Mouse (Mus musculus): Measurements from ENCODE around the gene Ccdc146.
"Not testable (repeated sequence)": the region's sequence is repeated elsewhere in the genome, so short reads cannot be mapped to it uniquely, and the experiment has no call there.

Gene Ccdc146

DNA sequence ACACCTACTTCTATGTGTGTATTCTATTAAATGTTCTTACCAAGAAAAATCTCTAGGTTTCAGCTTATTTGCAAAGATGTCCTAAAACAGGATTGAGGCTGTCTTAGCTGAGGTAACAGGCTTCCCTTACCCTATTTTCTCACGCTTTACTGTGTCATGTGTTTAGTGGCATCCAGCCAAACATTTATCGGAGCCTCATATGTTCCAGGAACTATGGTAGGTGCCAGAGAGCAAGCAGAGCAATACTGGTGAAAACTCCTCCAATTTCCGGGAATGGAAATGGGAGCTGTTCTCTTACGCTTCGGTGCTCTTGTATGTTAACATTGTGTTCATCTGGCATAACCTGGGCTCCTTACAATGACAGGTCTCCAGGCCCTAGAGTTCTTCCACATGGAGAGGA lies 92.8 kb downstream of the Ccdc146 start:
- no peak for DNase-seq (ENCODE audit: low read depth, low spot score)

DNA sequence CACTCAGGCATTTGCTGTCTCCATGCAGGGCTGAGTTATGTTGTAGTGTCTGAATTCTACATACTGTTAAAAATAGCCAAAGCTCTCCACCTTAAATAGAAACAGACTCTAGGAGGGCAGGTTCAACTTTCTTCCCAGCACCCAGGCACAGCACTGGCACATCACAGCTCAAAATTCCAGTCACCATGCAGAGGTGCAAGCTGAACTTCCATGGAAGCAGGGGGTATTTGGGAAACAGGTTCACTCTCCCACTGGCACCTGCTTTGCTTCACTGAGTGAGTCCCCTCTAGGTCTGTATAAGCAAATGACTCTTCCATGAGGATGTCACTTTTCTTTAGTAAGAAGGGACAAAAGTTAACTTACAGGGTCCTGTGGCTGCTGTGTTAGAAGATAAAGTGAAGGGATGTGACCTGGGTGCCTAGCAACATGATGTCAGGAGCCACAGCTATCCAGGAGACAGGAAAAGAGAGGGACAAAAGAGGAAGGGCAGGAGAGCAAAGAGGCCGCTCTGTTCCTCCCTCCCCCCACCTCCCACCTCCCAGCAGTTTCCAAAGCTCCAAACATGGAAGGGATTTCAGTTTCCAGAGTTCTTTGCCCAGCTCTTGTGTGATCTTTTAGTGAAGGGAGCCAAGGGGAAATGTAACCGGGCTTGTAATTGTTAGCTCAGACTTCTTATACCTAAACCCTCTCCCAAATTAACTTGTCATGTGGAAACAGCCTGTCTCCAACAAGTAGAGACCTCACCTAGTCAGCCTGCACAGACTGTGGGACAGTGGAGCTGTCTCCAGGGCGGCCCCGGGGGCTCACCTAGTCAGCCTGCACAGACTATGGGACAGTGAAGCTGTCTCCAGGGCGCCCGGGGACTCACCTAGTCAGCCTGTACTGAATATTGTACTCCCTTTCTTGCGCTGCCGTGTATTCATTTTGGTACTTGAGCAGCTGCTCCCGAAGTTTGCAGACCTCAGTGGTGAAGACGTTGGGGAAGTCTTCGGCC lies 94.5 kb downstream of the Ccdc146 start:
- no peak for DNase-seq (ENCODE audit: low read depth, low spot score)

DNA sequence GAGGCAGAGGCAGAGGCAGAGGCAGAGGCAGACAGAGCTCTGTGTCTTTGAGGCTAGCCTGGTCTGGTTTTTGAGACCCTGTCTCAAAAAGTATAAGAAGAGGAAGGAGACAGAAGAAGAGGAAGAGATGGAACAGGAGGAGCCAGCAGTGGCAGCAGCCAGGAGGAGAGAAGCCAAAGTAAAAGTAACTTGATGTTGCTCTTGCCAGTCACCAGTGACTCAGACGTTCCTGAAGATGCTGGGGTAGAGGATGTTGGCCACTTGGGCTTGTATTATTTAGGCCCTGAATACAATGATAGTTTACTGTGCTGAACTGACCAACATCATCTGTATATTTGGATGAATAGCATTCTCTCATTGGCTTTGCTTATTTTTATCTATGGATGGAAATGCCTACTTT lies 95.9 kb downstream of the Ccdc146 start:
- DNase-seq (ENCODE audit: low read depth, low spot score), result no peak

DNA sequence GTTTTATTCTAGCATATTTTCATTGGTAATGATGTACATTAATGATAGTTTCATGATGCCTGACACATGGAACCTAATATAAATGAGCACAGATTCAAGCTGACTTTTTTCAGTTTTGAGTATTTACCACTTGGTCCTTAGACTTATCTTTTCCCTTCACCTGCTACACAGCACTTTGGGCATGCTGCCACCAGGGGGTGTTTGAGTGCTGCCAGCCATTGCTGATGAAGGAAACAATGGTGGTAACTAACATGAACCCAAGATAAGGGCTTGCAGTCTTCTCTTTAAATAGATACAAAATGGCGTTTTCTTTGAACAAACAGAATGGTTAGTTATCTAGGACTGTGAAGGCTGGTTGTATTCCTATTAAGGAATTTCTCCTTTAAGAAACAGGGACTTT lies 98.0 kb downstream of the Ccdc146 start:
- DNase-seq (ENCODE audit: low read depth, low spot score), result no peak

DNA sequence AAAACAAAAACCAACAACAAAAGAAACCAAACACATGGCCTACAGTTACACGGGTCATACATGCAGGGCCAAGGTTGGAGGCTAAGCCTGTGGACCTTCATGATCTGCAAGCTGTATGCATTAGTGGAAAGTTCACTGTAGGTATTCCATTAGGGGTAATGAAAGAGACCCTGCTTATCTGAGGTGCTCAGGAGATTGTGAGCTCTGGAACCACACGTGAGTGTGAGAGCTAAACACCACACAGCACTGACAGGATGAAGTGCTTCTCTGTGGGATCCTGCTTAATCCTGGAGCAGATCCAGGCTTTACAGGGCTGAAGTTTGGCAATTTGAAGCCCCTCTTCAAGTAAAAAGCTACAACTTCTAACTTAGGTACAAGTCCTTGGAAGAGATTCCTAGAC lies 104.3 kb downstream of the Ccdc146 start:
- DNase-seq (ENCODE audit: low read depth, low spot score), result no peak

DNA sequence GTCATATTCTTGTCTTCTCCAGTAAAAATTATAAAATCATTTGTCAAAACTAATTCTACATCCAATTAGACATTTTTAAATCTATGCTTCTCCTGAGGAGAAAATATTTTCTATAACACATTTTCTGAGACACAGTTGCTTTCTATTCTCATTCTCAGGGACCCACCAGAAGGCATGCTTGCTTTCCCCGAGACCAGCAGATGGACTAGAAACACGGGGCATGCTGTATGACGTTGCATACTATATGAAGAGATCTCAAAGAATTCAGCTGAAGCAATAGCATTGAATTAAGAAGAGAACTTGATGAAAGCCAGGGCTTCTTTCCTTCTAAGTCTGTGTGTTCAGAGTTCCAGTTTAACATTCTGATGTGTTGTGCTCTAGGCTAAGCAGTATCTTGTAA lies 109.8 kb downstream of the Ccdc146 start:
- DNase-seq (ENCODE audit: low read depth, low spot score), result no peak

DNA sequence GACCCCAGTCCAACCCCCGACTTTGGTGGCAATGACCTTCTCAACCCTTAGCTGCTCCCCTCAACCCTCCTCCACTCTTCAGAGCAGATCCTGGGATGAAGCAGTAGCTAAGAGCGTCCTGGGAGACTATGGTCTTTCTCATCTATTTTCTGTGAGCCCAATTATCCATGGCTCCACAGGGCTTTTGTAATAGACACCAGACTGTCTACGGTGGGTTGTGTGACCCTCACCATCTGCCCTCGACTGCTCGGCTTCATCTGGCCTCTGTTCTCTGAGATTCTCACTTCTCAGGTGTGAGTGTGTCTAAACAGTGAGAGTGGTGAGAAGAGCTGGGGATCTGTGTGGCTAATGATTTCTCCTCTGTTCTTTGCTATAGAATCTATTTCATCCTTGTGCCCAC lies 117.3 kb downstream of the Ccdc146 start:
- no peak for DNase-seq (ENCODE audit: low read depth, low spot score)

DNA sequence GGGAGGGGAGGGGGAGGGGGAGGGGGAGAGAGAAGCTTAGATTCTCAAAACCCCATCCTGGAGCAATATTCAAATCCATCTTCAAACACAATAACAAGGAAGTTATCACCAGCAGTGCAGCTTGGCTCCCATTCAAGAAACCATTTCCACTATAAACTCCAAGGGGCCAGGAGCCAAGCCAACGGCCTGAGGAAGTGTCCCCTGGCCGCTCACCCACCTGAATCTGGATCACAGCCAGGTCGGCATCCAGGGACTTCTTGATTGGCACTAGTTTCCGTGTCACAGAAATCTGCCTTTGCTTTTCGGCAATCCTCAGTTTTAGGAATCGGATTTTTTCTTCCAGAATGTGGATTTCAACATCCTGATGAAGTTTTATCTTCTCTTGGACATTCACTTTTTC lies 123.5 kb downstream of the Ccdc146 start:
- no peak for DNase-seq (ENCODE audit: low read depth, low spot score)

DNA sequence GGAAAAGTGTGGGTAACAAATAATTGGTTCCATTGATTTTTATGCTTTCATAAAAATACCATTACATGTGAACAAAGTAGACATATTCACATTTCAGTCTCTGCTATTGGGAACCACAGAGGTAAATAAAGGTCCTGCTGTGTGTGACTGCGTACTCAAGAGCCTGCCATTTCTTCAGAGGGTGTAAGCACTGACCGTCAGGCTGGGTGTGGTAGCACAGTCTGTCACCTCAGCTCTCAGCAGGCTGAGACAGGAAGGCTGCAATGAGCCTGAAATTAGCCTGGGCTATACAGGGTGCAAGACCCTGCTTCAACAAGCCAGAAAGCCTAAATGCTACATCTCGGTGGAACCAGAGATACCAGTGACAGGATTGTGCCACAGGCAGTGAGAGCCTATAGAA lies 124.4 kb downstream of the Ccdc146 start:
- DNase-seq (ENCODE audit: low read depth, low spot score), result no peak

DNA sequence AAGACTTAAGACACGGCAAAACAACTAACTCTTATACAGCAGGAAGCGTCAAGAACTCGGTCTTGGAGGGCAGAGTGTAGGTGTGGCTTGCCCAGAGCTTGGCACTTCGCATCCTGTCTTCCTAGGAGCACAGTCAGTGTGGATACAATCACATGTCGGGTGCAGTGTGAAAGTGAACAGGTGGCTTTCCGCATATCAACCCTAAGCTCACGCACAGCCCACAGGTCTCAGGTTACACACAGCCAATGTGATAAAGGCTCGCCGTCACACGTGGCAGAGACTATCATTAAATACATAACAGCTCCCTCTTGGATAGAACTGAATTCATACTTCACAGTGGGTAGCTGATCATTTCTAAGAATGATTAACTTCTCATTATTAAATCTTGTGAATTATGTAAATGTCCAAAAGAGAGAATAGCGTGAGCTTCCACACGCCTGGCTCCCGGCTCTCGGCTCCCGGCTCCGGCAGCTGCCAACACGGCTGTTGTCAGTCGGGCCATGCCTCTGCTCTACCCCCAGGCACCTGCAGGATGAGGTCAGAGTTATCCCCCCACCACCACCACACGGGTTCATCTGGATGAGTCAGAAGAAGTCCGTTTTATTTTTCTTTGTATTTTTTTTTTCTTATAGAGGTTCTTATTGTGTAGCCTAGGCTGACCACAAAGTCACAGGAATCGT lies 125.3 kb downstream of the Ccdc146 start:
- DNase-seq (ENCODE audit: low read depth, low spot score), result no peak

DNA sequence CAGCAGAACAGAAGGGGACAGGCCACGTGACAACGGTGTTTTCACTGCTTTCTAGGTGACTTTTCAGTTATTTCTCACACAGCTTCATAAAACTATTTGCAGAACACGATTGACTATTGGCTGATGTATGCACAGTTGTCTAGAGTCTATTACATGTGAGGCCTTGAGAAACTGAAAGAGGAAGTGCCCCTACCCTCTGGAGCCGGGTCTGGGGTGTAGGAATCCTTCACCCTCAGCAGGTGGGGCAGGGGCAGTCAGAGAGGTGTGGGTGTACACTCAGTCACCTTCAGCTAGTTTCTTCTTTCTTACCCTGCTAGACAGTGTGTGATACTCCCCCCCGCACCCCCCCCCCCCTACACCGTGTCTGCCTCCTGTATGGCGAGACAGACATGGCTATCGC lies 128.8 kb downstream of the Ccdc146 start:
- no peak for DNase-seq (ENCODE audit: low read depth, low spot score)

DNA sequence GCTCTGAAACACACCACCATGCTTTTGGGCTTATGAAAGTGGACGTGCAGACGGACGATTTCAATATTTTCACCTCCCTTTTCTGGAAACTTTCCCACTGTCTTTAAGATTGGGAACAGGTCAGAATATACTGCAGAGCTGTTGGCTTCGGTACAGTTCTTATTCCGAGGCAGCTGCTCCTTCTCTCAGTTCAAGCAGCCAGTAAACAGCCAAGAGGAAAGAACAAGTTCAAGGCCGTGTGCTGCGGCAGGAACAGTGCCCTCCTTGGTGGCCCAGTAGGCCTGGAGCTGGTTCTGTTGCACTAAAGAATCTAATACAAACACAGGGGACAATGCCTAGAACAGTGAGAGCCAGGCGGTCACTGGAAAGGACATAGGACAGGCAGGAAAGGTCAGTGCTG lies 133.9 kb downstream of the Ccdc146 start:
- DNase-seq (ENCODE audit: low read depth, low spot score), result no peak

DNA sequence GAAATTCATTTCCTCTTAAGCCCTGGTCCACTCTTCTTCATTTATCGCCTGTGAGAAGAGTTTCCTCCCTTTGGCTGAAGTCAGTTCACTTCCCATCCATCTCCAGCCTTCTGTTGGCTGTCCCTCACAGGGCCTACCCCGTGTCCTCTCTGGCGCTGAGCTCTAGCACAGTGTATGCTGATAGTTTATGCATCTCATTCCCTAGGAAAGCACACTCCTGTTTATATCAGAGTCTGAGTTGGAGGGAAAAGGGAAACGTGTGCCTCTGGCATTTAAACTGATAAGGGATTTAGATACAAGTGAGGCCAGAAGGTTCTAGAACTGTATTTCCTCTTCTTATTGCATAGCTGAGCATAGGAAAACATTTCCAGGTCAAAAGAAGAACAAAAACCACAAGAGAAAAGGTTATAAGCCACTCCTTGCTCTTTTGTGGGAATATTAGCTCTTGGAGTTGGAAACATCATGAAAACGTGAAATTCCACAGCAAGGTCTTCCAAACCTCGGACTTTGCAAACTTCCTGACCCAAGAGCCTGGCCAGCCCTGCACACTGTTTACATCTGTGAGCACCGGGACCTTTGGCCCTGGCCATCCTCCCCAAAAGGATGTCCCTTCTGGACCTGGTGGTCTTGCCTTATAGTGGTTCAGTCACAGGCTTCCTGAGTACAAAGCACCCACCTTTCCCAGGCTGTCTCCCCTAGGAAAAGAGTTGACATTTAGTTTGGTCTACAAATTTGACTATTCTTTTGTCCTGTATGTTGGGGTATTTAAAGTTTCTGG lies 135.6 kb downstream of the Ccdc146 start:
- no peak for DNase-seq (ENCODE audit: low read depth, low spot score)

DNA sequence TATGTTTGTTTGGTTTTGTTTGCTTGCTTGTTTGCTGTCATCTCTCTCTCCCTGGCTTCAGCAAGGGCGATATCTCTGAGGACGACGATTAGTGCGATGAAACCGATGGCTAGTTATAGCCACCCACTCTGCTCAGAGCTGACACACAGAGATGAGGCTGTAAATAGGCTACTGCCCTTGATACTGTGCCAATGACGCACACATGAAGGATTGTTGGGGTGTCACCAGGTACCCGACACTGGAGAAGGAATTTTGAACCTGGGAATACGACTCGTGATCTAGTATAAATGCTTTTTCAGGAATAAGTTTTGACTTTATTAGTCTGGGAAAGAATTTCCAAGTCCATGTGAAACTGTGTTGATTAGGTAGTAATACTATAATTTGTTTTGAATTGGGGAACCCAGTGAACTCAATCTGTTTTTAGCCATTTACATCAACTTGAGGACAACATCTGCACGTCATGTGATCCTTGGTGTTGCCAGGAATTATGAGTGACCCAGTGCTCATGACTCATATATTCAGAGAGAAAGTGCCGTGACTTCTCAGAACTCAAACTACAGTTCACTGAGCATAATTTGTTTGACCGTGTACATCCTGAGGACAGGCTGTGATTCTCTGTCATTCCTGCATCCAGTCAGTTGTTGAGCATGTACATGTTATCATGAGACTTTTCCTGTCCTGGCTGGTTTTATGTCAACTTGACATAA lies 141.0 kb downstream of the Ccdc146 start:
- no peak for DNase-seq (ENCODE audit: low read depth, low spot score)

DNA sequence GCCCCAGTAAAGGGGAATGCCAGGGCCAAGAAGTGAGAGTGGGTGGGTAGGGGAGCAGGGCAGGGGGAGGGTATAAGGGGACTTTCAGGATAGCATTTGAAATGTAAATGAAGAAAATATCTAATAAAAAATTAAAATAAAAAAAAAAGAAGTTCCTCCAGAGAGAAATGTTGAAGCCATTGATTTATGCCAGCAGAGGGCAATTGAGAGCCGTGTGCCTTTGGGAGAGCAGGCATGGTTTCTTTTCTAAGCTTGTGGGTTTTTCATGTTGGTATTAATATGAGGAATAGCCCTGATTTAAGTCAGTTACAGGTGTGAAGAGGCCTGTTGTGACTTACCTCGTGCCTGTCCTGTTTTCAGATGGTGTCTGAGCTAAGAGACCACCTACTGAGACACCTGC lies 146.8 kb downstream of the Ccdc146 start:
- not testable (repeated sequence) for DNase-seq (ENCODE audit: low read depth, low spot score)

DNA sequence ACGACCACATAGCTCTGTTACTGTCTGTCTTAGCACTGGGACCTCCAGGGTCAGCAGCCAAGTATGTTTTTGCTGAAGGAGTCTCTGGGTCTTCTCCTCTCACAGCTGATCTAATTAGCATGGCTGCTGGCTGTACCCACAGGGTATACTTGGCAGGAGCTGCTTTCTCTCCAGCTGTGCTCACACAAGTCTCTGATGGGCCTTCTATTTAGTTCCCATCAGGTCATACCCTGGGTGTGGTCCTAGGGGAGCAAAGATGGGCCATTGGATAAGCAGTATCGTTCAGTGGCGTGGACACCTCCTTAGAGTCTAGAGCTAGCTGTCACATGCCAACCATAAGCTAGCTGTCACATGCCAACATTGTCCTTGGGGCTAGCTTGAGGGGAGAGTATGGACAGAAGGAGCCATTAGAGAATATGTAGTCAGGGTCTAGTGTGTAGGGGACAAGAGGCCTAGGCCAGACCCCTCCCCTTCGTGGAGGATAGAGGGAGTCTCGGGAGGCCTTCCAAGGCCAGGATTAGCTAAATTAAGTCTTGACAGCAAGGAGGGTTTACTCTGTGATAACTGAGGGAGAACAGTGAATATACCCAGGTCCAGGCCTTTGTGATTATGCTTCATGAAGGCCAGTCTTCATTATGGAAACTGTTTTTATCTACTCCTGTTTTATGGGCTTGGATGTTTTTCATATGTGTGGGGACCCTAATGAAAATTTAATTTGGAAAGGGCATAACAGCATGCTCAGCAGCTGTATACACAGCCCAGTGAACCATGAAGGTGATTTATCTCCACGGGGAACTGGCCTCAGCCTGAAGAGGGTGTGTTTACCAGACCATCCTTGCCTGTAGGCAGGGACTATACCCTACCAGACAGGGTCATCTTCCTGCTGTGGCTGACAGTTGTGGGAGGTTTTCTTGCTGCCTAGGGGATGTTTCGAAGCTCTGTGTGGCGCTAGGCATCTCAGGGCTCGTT lies 152.8 kb downstream of the Ccdc146 start:
- no peak for DNase-seq (ENCODE audit: low read depth, low spot score)

DNA sequence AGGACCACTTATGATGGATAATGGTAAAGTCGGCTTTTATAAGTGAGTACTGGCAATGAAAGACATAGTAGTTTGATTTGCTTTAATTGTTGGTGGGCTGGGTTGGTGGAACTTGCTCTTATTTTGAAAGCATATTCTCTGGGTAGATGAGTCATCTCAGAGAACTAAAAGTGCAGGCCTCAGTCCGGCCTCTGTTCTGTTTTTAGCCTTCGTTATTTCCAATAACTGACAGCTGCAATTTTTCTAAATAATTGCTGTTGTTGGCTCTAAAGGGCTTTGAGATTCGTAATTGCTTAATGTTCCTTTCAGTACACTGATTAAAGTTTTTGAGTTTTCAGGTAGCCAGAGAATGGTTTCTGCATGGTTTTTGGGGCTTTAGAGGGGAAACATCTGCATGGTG lies 153.7 kb downstream of the Ccdc146 start:
- DNase-seq (ENCODE audit: low read depth, low spot score), result no peak

DNA sequence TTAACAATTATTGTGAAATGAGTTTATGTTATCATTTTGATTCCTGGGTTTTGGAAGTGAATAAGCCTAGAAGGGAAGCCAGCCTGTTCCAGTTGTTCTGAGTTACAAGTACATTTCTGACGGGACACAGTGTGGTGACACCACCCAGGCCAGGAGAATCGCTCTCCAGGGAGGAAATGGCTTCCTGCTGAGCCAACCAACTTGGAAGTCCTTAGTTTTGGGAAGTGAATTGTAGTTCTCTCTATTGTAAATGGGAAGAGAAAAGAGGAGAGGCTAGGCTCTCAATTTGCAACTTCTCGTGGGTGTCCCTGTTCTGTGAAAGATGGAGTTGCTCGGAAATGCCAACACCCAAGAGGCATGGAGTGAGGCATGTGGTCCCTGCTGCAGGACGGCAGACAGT lies 155.0 kb downstream of the Ccdc146 start:
- DNase-seq (ENCODE audit: low read depth, low spot score), result no peak

DNA sequence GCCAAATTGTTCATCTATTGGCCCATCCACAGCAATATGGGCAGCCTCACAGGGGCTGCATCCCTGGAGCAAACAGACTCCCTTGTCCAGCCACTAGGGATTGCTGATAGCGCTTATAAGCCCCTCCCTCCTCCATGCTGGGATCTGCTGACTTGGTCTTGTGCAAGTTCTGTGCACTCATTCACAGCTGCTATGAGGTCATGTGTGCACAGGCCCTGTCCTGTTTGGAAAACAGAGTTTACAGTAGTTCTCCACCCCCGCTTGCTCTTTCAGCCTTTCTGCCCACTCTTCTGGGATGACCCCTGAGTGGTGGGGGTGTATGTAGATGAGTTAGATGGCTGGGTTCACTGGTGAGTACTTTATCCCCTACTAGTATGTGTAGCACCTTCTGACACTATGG lies 157.4 kb downstream of the Ccdc146 start:
- DNase-seq (ENCODE audit: low read depth, low spot score), result no peak

DNA sequence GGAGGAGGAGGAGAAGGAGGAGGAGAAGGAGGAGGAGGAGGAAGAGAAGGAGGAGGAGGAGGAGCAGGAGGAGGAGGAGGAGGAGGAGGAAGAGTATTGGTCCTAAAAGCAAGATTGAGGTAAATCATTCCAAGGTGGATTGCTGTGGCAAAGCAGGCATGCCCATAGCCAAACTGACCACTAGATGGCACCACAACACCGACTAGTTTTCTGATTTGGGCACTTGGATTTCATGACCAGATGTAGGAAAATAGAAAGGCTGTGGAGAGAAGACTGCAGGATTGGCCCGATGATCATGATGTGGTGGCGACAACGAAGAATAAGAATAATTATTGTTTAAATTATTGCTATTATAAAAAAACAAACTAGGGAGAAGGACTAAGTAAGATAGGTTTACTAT lies 159.4 kb downstream of the Ccdc146 start:
- DNase-seq (ENCODE audit: low read depth, low spot score), result peak; percentile 28

Data from c-Kit-negative CD71-positive TER-119-positive erythroid progenitor cells, embryonic 14.5 days (primary cell).